Mouse (Mus musculus) liver, embryonic 13.5 days (tissue): ENCODE measurements around the gene Agpat2. TPM values are rescaled to one million over a fixed set of nuclear protein-coding genes. Genes with fewer than 3 reads are reported as not detected.
A peak's percentile ranks its signal among the peaks of the same experiment; 100 is the strongest.

Experiments
- ATAC-seq: fragments of 200-750 bp; cut with Nextera tagmentation; 2 replicates; pipeline ENCODE4 v1.8.0; 2017; ENCODE audit warnings: low read depth, mild to moderate bottlenecking, moderate number of reproducible peaks, moderate library complexity
- DNase-seq: peaks from one replicate; pipeline ENCODE4 v3.0.0; 2022
- H3K27ac ChIP-seq: fragments of 300-500 bp; sonication (generic); 2 replicates; pipeline ENCODE4 v1.5.1; 2015; ENCODE audit warnings: moderate library complexity, mild to moderate bottlenecking, inconsistent platforms
- H3K27me3 ChIP-seq: fragments of 300-500 bp; sonication (generic); 2 replicates; pipeline ENCODE4 v1.6.1; 2015; ENCODE audit warnings: mild to moderate bottlenecking, inconsistent platforms
- H3K36me3 ChIP-seq: fragments of 300-500 bp; sonication (generic); 2 replicates; pipeline ENCODE4 v1.6.1; 2015; ENCODE audit warnings: mild to moderate bottlenecking, inconsistent platforms
- H3K4me1 ChIP-seq: fragments of 300-500 bp; sonication (generic); replicated peaks from 2 replicates; pipeline ENCODE4 v1.6.1; 2015; ENCODE audit warnings: inconsistent platforms
- H3K4me2 ChIP-seq: fragments of 300-500 bp; sonication (generic); 2 replicates; pipeline ENCODE4 v1.6.1; 2015; ENCODE audit warnings: inconsistent platforms, mild to moderate bottlenecking, moderate library complexity
- H3K4me3 ChIP-seq: fragments of 300-500 bp; sonication (generic); replicated peaks from 2 replicates; pipeline ENCODE4 v1.5.1; 2015; ENCODE audit warnings: mild to moderate bottlenecking, inconsistent platforms
- H3K9ac ChIP-seq: fragments of 300-500 bp; sonication (generic); 2 replicates; pipeline ENCODE4 v1.6.1; 2015; ENCODE audit warnings: mild to moderate bottlenecking, inconsistent platforms
- H3K9me3 ChIP-seq: fragments of 300-500 bp; sonication (generic); replicated peaks from 2 replicates; pipeline ENCODE4 v1.6.1; 2016; ENCODE audit warnings: inconsistent platforms
- WGBS: fragments of 180-500 bp; shearing (Covaris S2); methylation state at CpG from one replicate; pipeline ENCODE4 v1.1.7; 2015; ENCODE audit not compliant: insufficient replicate concordance; 5-methylcytosine and 5-hydroxymethylcytosine counted together
- polyA plus RNA-seq: library from polyadenylated mRNA; unstranded; fragments of >200 nt; fragmentation: Nextera tagmentation; extraction: Ambion mirVana; gene quantifications from 2 replicates; pipeline ENCODE4 v1.2.1, GENCODE M21; 2015

The Agpat2 gene
- polyA plus RNA-seq, 1 experiment from 2014 or later: 32.7 TPM

- 55% methylated on average over 21 of the region's 21 CpGs for WGBS
- no peak overlapping the region for H3K4me3 ChIP-seq
- H3K27ac ChIP-seq: 0 out of 2 replicates have a peak overlapping the region, but pooled peaks have one; percentile 0
- no peak for DNase-seq
- H3K27me3 ChIP-seq: no peaks in the 10 kb centered on the region
- H3K9ac ChIP-seq: no peak overlapping the region
- no peak overlapping the region for H3K4me2 ChIP-seq
- H3K4me1 ChIP-seq: peaks cover 35% of the 10 kb centered on the region
- H3K9me3 ChIP-seq: no peaks in the 10 kb centered on the region
- peaks cover 51% of the 10 kb centered on the region for H3K36me3 ChIP-seq
- peak; percentile 25 for ATAC-seq
These were observed 31.5 kb upstream of the Agpat2 start for GRCm38 (mm10) chr2:26635489-26636324.

GRCm38 (mm10) chr2:26634629-26635488, 30.6 kb upstream of the Agpat2 start:
- ATAC-seq: no peak; the same call in 1 of the 2 replicates

GRCm38 (mm10) chr2:26633953-26634530, 29.8 kb upstream of the Agpat2 start:
- H3K27me3 ChIP-seq: peaks cover 10% of the 10 kb centered on the region
- peaks cover 25% of the 10 kb centered on the region for H3K4me1 ChIP-seq
- WGBS: 55% methylated on average over 4 of the region's 4 CpGs
- no peak overlapping the region for H3K9ac ChIP-seq
- ATAC-seq (peak; percentile 8; the same call in 1 of the 2 replicates), DNase-seq (no peak)
- peaks cover 50% of the 10 kb centered on the region for H3K36me3 ChIP-seq
- H3K4me3 ChIP-seq: no peak overlapping the region
- no peak overlapping the region for H3K4me2 ChIP-seq
- H3K27ac ChIP-seq: no peak overlapping the region
- H3K9me3 ChIP-seq: no peaks in the 10 kb centered on the region

More at GRCm38 (mm10) chr2:26634629-26635488, 30.6 kb upstream of the Agpat2 start:
- no peak overlapping the region for H3K27ac ChIP-seq
- no peaks in the 10 kb centered on the region for H3K9me3 ChIP-seq
- peaks cover 51% of the 10 kb centered on the region for H3K36me3 ChIP-seq
- no peak overlapping the region for H3K9ac ChIP-seq
- 35% methylated on average over 12 of the region's 12 CpGs for WGBS
- H3K4me3 ChIP-seq: no peak overlapping the region
- no peak for DNase-seq
- H3K27me3 ChIP-seq: 0 out of 2 replicates have a peak, but pooled peaks cover 2% of the 10 kb centered on the region
- H3K4me1 ChIP-seq: peaks cover 30% of the 10 kb centered on the region
- no peak overlapping the region for H3K4me2 ChIP-seq

GRCm38 (mm10) chr2:26632541-26633395, 28.6 kb upstream of the Agpat2 start:
- Histone ChIP-seq H3K4me1 (peaks cover 20% of the 10 kb centered on the region), H3K36me3 (peaks cover 37% of the 10 kb centered on the region), H3K27ac (no peak overlapping the region), H3K9me3 (no peaks in the 10 kb centered on the region), H3K4me2 (no peak overlapping the region), H3K4me3 (no peak overlapping the region), H3K9ac (no peak overlapping the region; the same call in 1 of the 2 replicates), H3K27me3 (peaks cover 23% of the 10 kb centered on the region)
- 76% methylated on average over 16 of the region's 16 CpGs for WGBS
- ATAC-seq (no peak), DNase-seq (no peak)

- ATAC-seq: peak; percentile 32; the same call in 1 of the 2 replicates
- peak overlapping the region; percentile 67 for H3K9ac ChIP-seq
These were observed 24.7 kb upstream of the Agpat2 start for GRCm38 (mm10) chr2:26628792-26629437.

GRCm38 (mm10) chr2:26627921-26628739, 23.9 kb upstream of the Agpat2 start, which contains the start of gene Fam69b:
Fam69b (plus strand) TSS chr2:26628457.
- Histone ChIP-seq H3K27me3 (peaks cover 39% of the 10 kb centered on the region), H3K4me2 (peak within 1 kb of the TSS; percentile 76), H3K9ac (peak within 1 kb of the TSS; percentile 67), H3K4me3 (peak within 1 kb of the TSS; percentile 58), H3K36me3 (no peaks in the 10 kb centered on the region), H3K27ac (no peak within 1 kb of the TSS), H3K9me3 (no peaks in the 10 kb centered on the region), H3K4me1 (peaks cover 10% of the 10 kb centered on the region)
- DNase-seq (no peak), ATAC-seq (0 out of 2 replicates have a peak, but pooled peaks have one; percentile 21)
- 1% methylated on average over 60 of the region's 70 CpGs for WGBS

More at GRCm38 (mm10) chr2:26628792-26629437, 24.7 kb upstream of the Agpat2 start:
- H3K9me3 ChIP-seq: no peaks in the 10 kb centered on the region
- H3K4me1 ChIP-seq: peaks cover 10% of the 10 kb centered on the region
- peak overlapping the region; percentile 58 for H3K4me3 ChIP-seq
- no peak overlapping the region for H3K27ac ChIP-seq
- peaks cover 39% of the 10 kb centered on the region for H3K27me3 ChIP-seq
- WGBS: 21% methylated on average over 5 of the region's 5 CpGs
- DNase-seq: no peak
- H3K36me3 ChIP-seq: no peaks in the 10 kb centered on the region
- H3K4me2 ChIP-seq: peak overlapping the region; percentile 76

GRCm38 (mm10) chr2:26626081-26626480, 21.9 kb upstream of the Agpat2 start:
- ATAC-seq: no peak
- Histone ChIP-seq H3K9ac (no peak overlapping the region), H3K27ac (no peak overlapping the region), H3K4me2 (no peak overlapping the region), H3K4me1 (peaks cover 10% of the 10 kb centered on the region), H3K36me3 (no peaks in the 10 kb centered on the region), H3K27me3 (peaks cover 39% of the 10 kb centered on the region), H3K4me3 (no peak overlapping the region), H3K9me3 (no peaks in the 10 kb centered on the region)
- DNase-seq: no peak
- WGBS: 48% methylated on average over 3 of the region's 3 CpGs

- H3K4me3 ChIP-seq: no peak overlapping the region
- WGBS: 40% methylated on average over 3 of the region's 3 CpGs
- no peak overlapping the region for H3K4me2 ChIP-seq
- H3K9me3 ChIP-seq: no peaks in the 10 kb centered on the region
- ATAC-seq (no peak), DNase-seq (no peak)
- H3K4me1 ChIP-seq: peaks cover 10% of the 10 kb centered on the region
- H3K36me3 ChIP-seq: no peaks in the 10 kb centered on the region
- H3K9ac ChIP-seq: no peak overlapping the region
- H3K27ac ChIP-seq: no peak overlapping the region
- H3K27me3 ChIP-seq: peaks cover 39% of the 10 kb centered on the region
These were observed 21.2 kb upstream of the Agpat2 start for GRCm38 (mm10) chr2:26625419-26625818.

GRCm38 (mm10) chr2:26622984-26623383, 18.8 kb upstream of the Agpat2 start:
- H3K9ac ChIP-seq: no peak overlapping the region
- no peak overlapping the region for H3K27ac ChIP-seq
- ATAC-seq (no peak), DNase-seq (no peak)
- no peak overlapping the region for H3K4me2 ChIP-seq
- no peak overlapping the region for H3K4me3 ChIP-seq
- no peaks in the 10 kb centered on the region for H3K9me3 ChIP-seq
- 39% methylated on average over 5 of the region's 5 CpGs for WGBS
- H3K27me3 ChIP-seq: peaks cover 18% of the 10 kb centered on the region
- peaks cover 4% of the 10 kb centered on the region; the same call in 1 of the 2 replicates for H3K4me1 ChIP-seq
- H3K36me3 ChIP-seq: no peaks in the 10 kb centered on the region
